Mouse (Mus musculus): ENCODE data around the gene Mat2a.

DNA sequence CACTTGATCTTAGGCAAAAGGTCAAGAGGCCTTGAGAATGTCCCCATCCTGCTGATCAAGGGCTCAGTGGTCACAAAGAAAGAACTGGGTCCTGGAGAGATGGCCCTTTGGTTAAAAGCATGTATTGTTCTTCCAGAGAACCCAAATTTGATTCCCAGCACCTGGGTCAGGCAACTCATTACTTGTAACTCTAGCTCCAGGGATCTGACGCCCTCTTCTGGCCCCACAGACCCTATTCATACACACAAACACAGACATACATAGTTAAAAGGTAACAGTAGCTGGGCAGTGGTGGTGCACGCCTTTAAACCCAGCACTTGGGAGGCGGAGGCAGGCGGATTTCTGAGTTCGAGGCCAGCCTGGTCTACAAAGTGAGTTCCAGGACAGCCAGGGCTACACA lies 47.0 kb downstream of the Mat2a start:
- TF ChIP-seq CTCF (IDR thresholded peaks at IDR 0.05; ENCODE audit: borderline replicate concordance, control insufficient read depth, extremely low read depth, insufficient read depth, low read length, poor library complexity) = no peak
- no peak for TF ChIP-seq POLR2A (IDR thresholded peaks at IDR 0.05; ENCODE audit: control insufficient read depth, extremely low read depth, insufficient read depth, low read length, poor library complexity)
